Comparison of ENCODE assay signal across 8 mouse cellular contexts in genomic region chr2:52071241-52071991, GRCm38 (mm10). TPM values are rescaled to one million over a fixed set of nuclear protein-coding genes. Genes with fewer than 3 reads are reported as not detected.
DNase-seq lines count a peak whose midpoint lies in the region; ATAC-seq and TF ChIP-seq lines count a peak whose summit lies in the region.

No protein-coding gene starts in this region.

- intact Hi-C loops in gastrocnemius, adult 2 months (cut with DNase I): no loop called here

- no peaks in the 10 kb centered on the region for H3K27me3 ChIP-seq in kidney, embryonic 16.5 days (ENCODE audit: insufficient read depth, low read length)
- H3K27me3 ChIP-seq in embryonic facial prominence, embryonic 15.5 days: no peaks in the 10 kb centered on the region
- H3K27me3 ChIP-seq in limb, embryonic 12.5 days: no peaks in the 10 kb centered on the region
- H3K27me3 ChIP-seq in stomach, embryonic 16.5 days (ENCODE audit: control insufficient read depth, insufficient read depth, low read length): no peaks in the 10 kb centered on the region

- H3K9me3 ChIP-seq in kidney, embryonic 16.5 days (ENCODE audit: low read length): no peaks in the 10 kb centered on the region
- no peaks in the 10 kb centered on the region for H3K9me3 ChIP-seq in embryonic facial prominence, embryonic 15.5 days (replicated peaks)
- no peaks in the 10 kb centered on the region for H3K9me3 ChIP-seq in limb, embryonic 12.5 days
- H3K9me3 ChIP-seq in stomach, embryonic 16.5 days (replicated peaks; ENCODE audit: control insufficient read depth, low read length): no peaks in the 10 kb centered on the region

- peak overlapping the region; percentile 92; the same call in 1 of the 2 replicates for H3K27ac ChIP-seq in kidney, embryonic 16.5 days (ENCODE audit: low read length)
- no peak overlapping the region for H3K27ac ChIP-seq in embryonic facial prominence, embryonic 15.5 days (replicated peaks)
- H3K27ac ChIP-seq in limb, embryonic 12.5 days: no peak overlapping the region
- H3K27ac ChIP-seq in stomach, embryonic 16.5 days (ENCODE audit: low read length): peak overlapping the region; percentile 94; the same call in 1 of the 2 replicates
- no peak overlapping the region for H3K27ac ChIP-seq in gastrocnemius, adult 2 months

- ATAC-seq in kidney, embryonic 16.5 days (ENCODE audit: low FRiP score, low TSS enrichment): no peak
- no peak for ATAC-seq in embryonic facial prominence, embryonic 15.5 days (ENCODE audit: insufficient number of reproducible peaks, low FRiP score, low TSS enrichment, low read depth)
- no peak for ATAC-seq in limb, embryonic 12.5 days (ENCODE audit: insufficient number of reproducible peaks, insufficient read depth, low FRiP score, low TSS enrichment, low read depth)
- ATAC-seq in stomach, embryonic 16.5 days (ENCODE audit: insufficient read depth, low FRiP score): no peak

- no peak overlapping the region for H3K4me3 ChIP-seq in kidney, embryonic 16.5 days (ENCODE audit: low read length)
- no peak overlapping the region for H3K4me3 ChIP-seq in embryonic facial prominence, embryonic 15.5 days (replicated peaks)
- peak overlapping the region; percentile 96; the same call in 1 of the 2 replicates for H3K4me3 ChIP-seq in limb, embryonic 12.5 days (replicated peaks)
- H3K4me3 ChIP-seq in stomach, embryonic 16.5 days (replicated peaks; ENCODE audit: low read length): 0 out of 2 replicates have a peak overlapping the region, but pooled peaks have one; percentile 84
- H3K4me3 ChIP-seq in gastrocnemius, adult 2 months: no peak overlapping the region

- peaks cover 14% of the 10 kb centered on the region for H3K4me1 ChIP-seq in kidney, embryonic 16.5 days (ENCODE audit: insufficient read depth, low read length)
- 0 out of 2 replicates have a peak, but pooled peaks cover 10% of the 10 kb centered on the region for H3K4me1 ChIP-seq in embryonic facial prominence, embryonic 15.5 days
- peaks cover 10% of the 10 kb centered on the region for H3K4me1 ChIP-seq in limb, embryonic 12.5 days (replicated peaks)
- peaks cover 4% of the 10 kb centered on the region for H3K4me1 ChIP-seq in stomach, embryonic 16.5 days (ENCODE audit: control insufficient read depth, insufficient read depth, low read length)

- peaks cover 11% of the 10 kb centered on the region for H3K36me3 ChIP-seq in kidney, embryonic 16.5 days (ENCODE audit: insufficient read depth, low read length)
- peaks cover 7% of the 10 kb centered on the region for H3K36me3 ChIP-seq in embryonic facial prominence, embryonic 15.5 days
- H3K36me3 ChIP-seq in limb, embryonic 12.5 days: peaks cover 18% of the 10 kb centered on the region
- peaks cover 6% of the 10 kb centered on the region; the same call in 1 of the 2 replicates for H3K36me3 ChIP-seq in stomach, embryonic 16.5 days (ENCODE audit: control insufficient read depth, insufficient read depth, low read length)

- DNase-seq in kidney, adult 8-10 months: no peak
- no peak for DNase-seq in gastrocnemius, adult 2 months
- no peak for DNase-seq in adrenal gland, postnatal 25 days
- DNase-seq in ovary, postnatal 10 days (ENCODE audit: low spot score): no peak

- no peak for TF ChIP-seq CTCF in gastrocnemius, adult 2 months (IDR thresholded peaks at IDR 0.05)

- H3K4me2 ChIP-seq in kidney, embryonic 16.5 days (replicated peaks; ENCODE audit: low read depth, low read length): no peak overlapping the region; the same call in 1 of the 2 replicates
- peak overlapping the region; percentile 56; the same call in 1 of the 2 replicates for H3K4me2 ChIP-seq in embryonic facial prominence, embryonic 15.5 days (replicated peaks)
- H3K4me2 ChIP-seq in limb, embryonic 12.5 days: peak overlapping the region; percentile 53
- peak overlapping the region; percentile 68 for H3K4me2 ChIP-seq in stomach, embryonic 16.5 days (ENCODE audit: low read depth, low read length)

- H3K9ac ChIP-seq in kidney, embryonic 16.5 days (replicated peaks; ENCODE audit: low read length): 0 out of 2 replicates have a peak overlapping the region, but pooled peaks have one; percentile 97
- no peak overlapping the region for H3K9ac ChIP-seq in embryonic facial prominence, embryonic 15.5 days
- H3K9ac ChIP-seq in limb, embryonic 12.5 days (replicated peaks): no peak overlapping the region
- H3K9ac ChIP-seq in stomach, embryonic 16.5 days (ENCODE audit: low read length): no peak overlapping the region

- 61% methylated on average over 13 of the region's 13 CpGs for WGBS in kidney, embryonic 16.5 days
- whole genome bisulfite sequencing in embryonic facial prominence, embryonic 15.5 days: 44% methylated on average over 13 of the region's 13 CpGs
- 46% methylated on average over 13 of the region's 13 CpGs for WGBS in limb, embryonic 12.5 days
- 46% methylated on average over 13 of the region's 13 CpGs for WGBS in stomach, embryonic 16.5 days

RNA-seq across cellular contexts. Expression of gene Rif1, which starts 1.2 kb away (rescaled TPM):
- 23.1 and 23.2 TPM in 2 replicates for polyA plus RNA-seq in kidney, embryonic 16.5 days (2015; fragmentation: Nextera tagmentation; extraction: Ambion mirVana)
- polyA plus RNA-seq in embryonic facial prominence, embryonic 15.5 days (2015; fragmentation: Nextera tagmentation; extraction: Ambion mirVana): 28.9 and 34.7 TPM in 2 replicates
- 59.2 and 65.6 TPM in 2 replicates for polyA plus RNA-seq in limb, embryonic 12.5 days (2016; fragmentation: Nextera tagmentation; extraction: Ambion mirVana)
- 16.1 and 17.3 TPM in 2 replicates for polyA plus RNA-seq in stomach, embryonic 16.5 days (2015; fragmentation: Nextera tagmentation; extraction: Ambion mirVana)
- total RNA-seq in gastrocnemius, adult 2 months (2021): 10 to 100 TPM; 10.5 to 11.4 TPM
- total RNA-seq in adrenal gland, postnatal 25 days (2021): 35.7 and 48.0 TPM in 2 replicates

RNA-seq across cellular contexts. Expression of gene Tnfaip6, which starts 33.6 kb away (rescaled TPM):
- 6.8 and 7.8 TPM in 2 replicates for polyA plus RNA-seq in kidney, embryonic 16.5 days (2015; fragmentation: Nextera tagmentation; extraction: Ambion mirVana)
- 50.4 and 51.4 TPM in 2 replicates for polyA plus RNA-seq in embryonic facial prominence, embryonic 15.5 days (2015; fragmentation: Nextera tagmentation; extraction: Ambion mirVana)
- 50.9 and 54.6 TPM in 2 replicates for polyA plus RNA-seq in limb, embryonic 12.5 days (2016; fragmentation: Nextera tagmentation; extraction: Ambion mirVana)
- polyA plus RNA-seq in stomach, embryonic 16.5 days (2015; fragmentation: Nextera tagmentation; extraction: Ambion mirVana): 4.2 and 4.8 TPM in 2 replicates
- 1 to 10 TPM in 1 of 2 experiments, under 1 TPM in 1; 0.59 to 1.2 TPM for total RNA-seq in gastrocnemius, adult 2 months (2021)
- total RNA-seq in adrenal gland, postnatal 25 days (2021): not detected in 2 replicates

Comparison
In these comparisons a context has a peak if more than half of its experiments do, and no peak if none do; other contexts are left out.
1. H3K27ac ChIP-seq: peak in kidney, embryonic 16.5 days (single experiment) and stomach, embryonic 16.5 days (single experiment); none in embryonic facial prominence, embryonic 15.5 days (single experiment), limb, embryonic 12.5 days (single experiment) and gastrocnemius, adult 2 months (single experiment).
2. H3K4me3 ChIP-seq: peak in limb, embryonic 12.5 days (single experiment) and stomach, embryonic 16.5 days (single experiment); none in kidney, embryonic 16.5 days (single experiment), embryonic facial prominence, embryonic 15.5 days (single experiment) and gastrocnemius, adult 2 months (single experiment).